Mouse (Mus musculus): ENCODE measurements at regions not wholly inside any gene's neighbourhood (a gene's known extent, or its start where the extent isn't known, plus 50 kb on each side); places are given as distances from the start of the nearest gene placed in this dataset.
A peak's percentile ranks its signal among the peaks of the same experiment; 100 is the strongest.

DNA sequence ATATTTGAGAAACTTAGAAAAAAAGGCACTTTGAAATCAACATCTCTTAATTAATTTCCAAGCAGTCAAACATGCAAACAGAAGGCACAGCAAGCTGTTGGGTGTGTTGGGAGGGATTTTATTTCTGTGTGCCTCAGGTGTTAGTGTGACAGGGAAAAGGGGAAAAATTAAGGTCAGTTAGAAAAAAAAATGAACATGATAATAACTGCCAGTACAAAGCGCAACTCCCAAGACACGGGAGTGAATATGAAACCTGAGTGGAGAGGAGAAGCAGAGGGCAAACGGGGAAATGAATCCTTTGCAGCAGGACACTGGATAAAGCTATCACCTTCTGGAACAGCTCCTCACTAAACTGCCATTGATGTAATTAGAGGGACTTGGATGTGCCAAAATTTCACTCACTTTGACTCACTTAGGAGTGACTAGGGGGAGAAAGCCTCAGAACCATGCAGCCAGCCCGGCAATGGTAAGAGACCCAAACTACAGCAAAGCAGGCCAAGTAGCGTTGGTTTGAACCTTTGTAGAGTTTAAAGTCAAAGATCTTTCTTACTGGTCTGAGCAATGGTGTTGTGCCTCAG is 211.0 kb downstream of the Olfr1505 start:
- no peaks in the 10 kb centered on the region for H3K36me3 ChIP-seq
- no peaks in the 10 kb centered on the region for H3K9me3 ChIP-seq
- H3K27ac ChIP-seq = no peak overlapping the region
- H3K4me3 ChIP-seq = no peak overlapping the region
- DNase-seq (ENCODE audit: low spot score) = no peak
- peaks cover 18% of the 10 kb centered on the region for H3K4me1 ChIP-seq (replicated peaks)
- H3K27me3 ChIP-seq (ENCODE audit: insufficient read depth, poor library complexity, severe bottlenecking) = peaks cover 16% of the 10 kb centered on the region
- 62% methylated on average over 5 of the region's 5 CpGs for WGBS

GRCm38 (mm10) chr19:14124986-14125385 is 211.7 kb downstream of the Olfr1505 start:
- Histone ChIP-seq H3K36me3 (no peaks in the 10 kb centered on the region), H3K4me3 (no peak overlapping the region), H3K27me3 (ENCODE audit: insufficient read depth, poor library complexity, severe bottlenecking) (peaks cover 16% of the 10 kb centered on the region), H3K9me3 (no peaks in the 10 kb centered on the region), H3K4me1 (replicated peaks) (peaks cover 18% of the 10 kb centered on the region), H3K27ac (no peak overlapping the region)
- DNase-seq (ENCODE audit: low spot score) = no peak
- 74% methylated on average over 5 of the region's 5 CpGs for WGBS

DNA sequence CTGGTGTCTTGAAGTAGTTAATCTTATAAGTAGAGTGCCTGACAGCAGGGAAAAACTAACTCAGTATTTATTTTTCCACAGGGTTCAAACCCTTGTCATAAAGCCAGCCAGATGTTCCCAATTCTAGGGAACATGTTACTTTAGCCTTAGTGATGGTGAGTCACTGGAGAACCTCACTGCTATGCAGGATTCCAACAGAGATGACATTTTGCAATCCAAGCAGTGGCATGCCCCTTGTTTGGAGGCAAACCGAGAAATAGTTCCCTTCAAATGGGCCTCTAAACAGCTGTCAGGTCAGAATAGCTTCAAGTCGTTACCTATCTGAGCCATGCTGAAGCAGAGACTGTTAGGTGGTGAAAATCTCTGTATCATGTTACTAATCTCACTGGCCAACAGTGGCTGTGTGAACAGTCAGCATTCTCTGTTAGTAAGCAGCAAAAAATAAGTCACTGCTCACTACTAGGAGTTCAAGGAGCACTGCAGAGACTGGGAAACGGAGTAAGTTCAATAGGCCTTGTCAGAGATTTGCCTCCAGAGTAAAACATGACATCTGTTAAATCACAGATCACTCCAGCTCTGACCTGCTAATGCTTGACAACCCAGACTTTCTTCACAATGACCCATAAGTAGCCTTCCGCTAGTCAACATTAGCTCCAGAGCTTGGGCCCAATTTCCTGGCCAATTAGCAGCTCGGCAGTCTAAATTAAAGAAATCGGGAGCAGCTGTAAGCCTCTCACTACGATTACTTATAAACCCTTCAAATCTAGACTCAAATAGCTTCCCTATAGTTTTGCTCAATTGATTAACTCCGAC is 215.3 kb downstream of the Olfr1505 start:
- peaks cover 6% of the 10 kb centered on the region; the same call in 1 of the 2 replicates for H3K27me3 ChIP-seq (ENCODE audit: insufficient read depth, poor library complexity, severe bottlenecking)
- H3K9me3 ChIP-seq = no peaks in the 10 kb centered on the region
- no peak overlapping the region for H3K27ac ChIP-seq
- H3K4me1 ChIP-seq (replicated peaks) = peaks cover 10% of the 10 kb centered on the region
- H3K36me3 ChIP-seq = no peaks in the 10 kb centered on the region
- no peak for DNase-seq (ENCODE audit: low spot score)
- WGBS = 62% methylated on average over 8 of the region's 8 CpGs
- no peak overlapping the region for H3K4me3 ChIP-seq

- no peaks in the 10 kb centered on the region for H3K27me3 ChIP-seq (ENCODE audit: insufficient read depth, poor library complexity, severe bottlenecking)
- WGBS = 74% methylated on average over 3 of the region's 3 CpGs
- peaks cover 6% of the 10 kb centered on the region; the same call in 1 of the 2 replicates for H3K4me1 ChIP-seq (replicated peaks)
- H3K4me3 ChIP-seq = no peak overlapping the region
- H3K27ac ChIP-seq = no peak overlapping the region
- H3K36me3 ChIP-seq = no peaks in the 10 kb centered on the region
- DNase-seq (ENCODE audit: low spot score) = no peak
- no peaks in the 10 kb centered on the region for H3K9me3 ChIP-seq
These were observed 247.9 kb downstream of the Olfr1505 start for GRCm38 (mm10) chr19:14161217-14161616.

DNA sequence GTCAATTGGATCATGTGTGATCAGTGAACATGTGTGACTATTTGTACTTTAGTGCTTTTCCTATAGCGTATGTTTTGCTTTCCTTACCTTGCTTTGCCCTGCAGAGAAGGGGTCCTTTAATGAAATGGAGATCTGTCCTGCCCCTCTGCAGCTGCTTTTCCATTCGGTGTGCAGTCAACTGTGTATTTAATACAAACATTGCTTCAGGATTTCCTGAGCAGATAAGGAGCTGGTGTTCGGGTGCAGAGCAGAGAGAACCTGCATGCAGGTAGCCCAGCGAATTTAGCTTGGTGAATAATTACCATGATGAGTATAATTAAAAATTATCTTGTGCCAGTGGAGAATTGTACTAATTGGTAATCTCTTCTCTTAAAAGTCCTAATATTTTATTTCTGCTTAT is 249.4 kb downstream of the Olfr1505 start:
- H3K36me3 ChIP-seq = no peaks in the 10 kb centered on the region
- DNase-seq (ENCODE audit: low spot score) = no peak
- H3K27ac ChIP-seq = no peak overlapping the region
- no peak overlapping the region for H3K4me3 ChIP-seq
- 55% methylated on average over 4 of the region's 4 CpGs for WGBS
- H3K4me1 ChIP-seq (replicated peaks) = peaks cover 6% of the 10 kb centered on the region; the same call in 1 of the 2 replicates
- no peaks in the 10 kb centered on the region for H3K9me3 ChIP-seq
- no peaks in the 10 kb centered on the region for H3K27me3 ChIP-seq (ENCODE audit: insufficient read depth, poor library complexity, severe bottlenecking)

DNA sequence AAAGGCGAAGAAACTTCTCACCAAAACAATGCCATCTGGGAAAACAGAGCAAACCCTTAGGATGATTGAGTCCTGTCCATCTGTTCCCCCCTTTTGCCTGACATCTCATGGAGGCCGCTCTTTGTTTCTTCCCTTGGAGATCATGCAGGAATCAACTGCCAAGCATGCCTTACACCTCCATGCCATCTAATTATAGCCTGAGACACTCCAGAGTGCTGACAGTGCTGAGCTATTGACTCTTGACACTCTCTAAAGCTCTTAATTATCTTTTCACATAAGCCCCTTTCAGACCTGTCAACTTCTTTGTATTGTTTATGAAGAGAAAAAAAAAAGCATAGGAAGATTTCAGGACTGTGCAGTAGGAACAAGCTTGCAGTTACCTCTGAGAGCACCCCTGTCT is 252.4 kb downstream of the Olfr1505 start:
- H3K4me1 ChIP-seq (replicated peaks) = peaks cover 6% of the 10 kb centered on the region; the same call in 1 of the 2 replicates
- DNase-seq (ENCODE audit: low spot score) = no peak
- H3K4me3 ChIP-seq = no peak overlapping the region
- no peak overlapping the region for H3K27ac ChIP-seq
- no peaks in the 10 kb centered on the region for H3K9me3 ChIP-seq
- no peaks in the 10 kb centered on the region for H3K27me3 ChIP-seq (ENCODE audit: insufficient read depth, poor library complexity, severe bottlenecking)
- WGBS = 49% methylated on average over 2 of the region's 2 CpGs
- H3K36me3 ChIP-seq = no peaks in the 10 kb centered on the region

- no peaks in the 10 kb centered on the region for H3K9me3 ChIP-seq
- no peaks in the 10 kb centered on the region for H3K27me3 ChIP-seq (ENCODE audit: insufficient read depth, poor library complexity, severe bottlenecking)
- H3K36me3 ChIP-seq = no peaks in the 10 kb centered on the region
- 14% methylated on average over 4 of the region's 4 CpGs for WGBS
- peak; percentile 5 for DNase-seq (ENCODE audit: low spot score)
- no peak overlapping the region for H3K4me3 ChIP-seq
- H3K4me1 ChIP-seq (replicated peaks) = no peaks in the 10 kb centered on the region
- H3K27ac ChIP-seq = no peak overlapping the region
These were observed 266.9 kb downstream of the Olfr1505 start for GRCm38 (mm10) chr19:14180244-14180643.

- H3K27me3 ChIP-seq (ENCODE audit: insufficient read depth, poor library complexity, severe bottlenecking) = no peaks in the 10 kb centered on the region
- no peak for DNase-seq (ENCODE audit: low spot score)
- H3K4me1 ChIP-seq (replicated peaks) = no peaks in the 10 kb centered on the region
- H3K4me3 ChIP-seq = no peak overlapping the region
- H3K9me3 ChIP-seq = no peaks in the 10 kb centered on the region
- 80% methylated on average over 3 of the region's 3 CpGs for WGBS
- H3K36me3 ChIP-seq = no peaks in the 10 kb centered on the region
- H3K27ac ChIP-seq = no peak overlapping the region
These were observed 267.6 kb downstream of the Olfr1505 start for GRCm38 (mm10) chr19:14180956-14181355.

GRCm38 (mm10) chr19:14181661-14182415 is 268.5 kb downstream of the Olfr1505 start:
- H3K27ac ChIP-seq = no peak overlapping the region
- no peaks in the 10 kb centered on the region for H3K4me1 ChIP-seq (replicated peaks)
- no peaks in the 10 kb centered on the region for H3K27me3 ChIP-seq (ENCODE audit: insufficient read depth, poor library complexity, severe bottlenecking)
- no peaks in the 10 kb centered on the region for H3K9me3 ChIP-seq
- H3K36me3 ChIP-seq = no peaks in the 10 kb centered on the region
- no peak for DNase-seq (ENCODE audit: low spot score)
- 87% methylated on average over 6 of the region's 6 CpGs for WGBS
- H3K4me3 ChIP-seq = no peak overlapping the region

DNA sequence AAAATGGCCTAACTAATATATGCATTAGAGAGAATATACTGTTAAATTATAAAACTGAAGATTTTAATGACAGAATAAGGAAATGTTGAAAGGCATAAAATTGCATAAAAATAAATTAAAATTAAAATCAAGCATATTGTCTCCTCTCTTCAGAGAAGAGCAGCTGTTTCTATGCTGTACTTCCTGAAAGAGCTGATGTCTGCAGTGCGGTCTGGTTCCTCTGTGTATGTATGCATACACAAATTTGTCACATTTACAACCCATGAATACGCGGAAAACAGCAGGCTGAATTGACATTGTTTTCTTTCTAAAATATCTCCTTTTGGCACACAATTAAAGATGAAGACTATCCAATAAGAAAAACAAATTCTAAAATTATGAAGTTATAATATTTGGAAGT is 278.5 kb downstream of the Olfr1505 start:
- no peak for DNase-seq (ENCODE audit: low spot score)
- no peak overlapping the region for H3K4me3 ChIP-seq
- H3K9me3 ChIP-seq = no peaks in the 10 kb centered on the region
- 96% methylated on average over 3 of the region's 3 CpGs for WGBS
- no peaks in the 10 kb centered on the region for H3K36me3 ChIP-seq
- H3K27ac ChIP-seq = no peak overlapping the region
- H3K27me3 ChIP-seq (ENCODE audit: insufficient read depth, poor library complexity, severe bottlenecking) = no peaks in the 10 kb centered on the region
- no peaks in the 10 kb centered on the region for H3K4me1 ChIP-seq (replicated peaks)

GRCm38 (mm10) chr19:14197864-14198263 is 284.5 kb downstream of the Olfr1505 start:
- H3K4me1 ChIP-seq (replicated peaks) = no peaks in the 10 kb centered on the region
- no peaks in the 10 kb centered on the region for H3K9me3 ChIP-seq
- no peak overlapping the region for H3K27ac ChIP-seq
- H3K4me3 ChIP-seq = no peak overlapping the region
- DNase-seq (ENCODE audit: low spot score) = no peak
- no peaks in the 10 kb centered on the region for H3K36me3 ChIP-seq
- no peaks in the 10 kb centered on the region for H3K27me3 ChIP-seq (ENCODE audit: insufficient read depth, poor library complexity, severe bottlenecking)
- WGBS = 96% methylated on average over 3 of the region's 3 CpGs

DNA sequence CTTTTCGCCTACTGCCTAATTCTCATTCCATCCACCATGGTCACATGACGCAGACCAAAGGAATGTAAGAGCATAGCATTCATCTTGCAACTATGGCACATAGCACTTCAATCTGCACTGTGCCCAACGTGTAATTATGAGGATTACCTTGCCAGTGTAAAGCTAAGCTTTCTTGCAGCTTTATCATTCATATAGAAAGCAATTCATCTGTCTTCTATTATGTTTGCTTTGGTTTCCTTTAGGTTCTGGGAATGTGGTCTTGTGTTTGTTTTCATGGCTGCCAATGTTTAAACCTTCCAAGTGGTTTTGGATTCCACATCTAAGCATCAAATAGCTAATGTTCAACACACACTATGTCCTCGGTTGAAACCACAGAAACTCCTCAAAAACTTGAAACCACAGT is 307.2 kb downstream of the Olfr1505 start:
- Histone ChIP-seq H3K27ac (no peak overlapping the region), H3K36me3 (no peaks in the 10 kb centered on the region), H3K27me3 (ENCODE audit: insufficient read depth, poor library complexity, severe bottlenecking) (no peaks in the 10 kb centered on the region), H3K4me3 (no peak overlapping the region), H3K4me1 (replicated peaks) (no peaks in the 10 kb centered on the region), H3K9me3 (no peaks in the 10 kb centered on the region)
- 76% methylated on average over 4 of the region's 4 CpGs for WGBS
- DNase-seq (ENCODE audit: low spot score) = no peak

All from hindbrain, embryonic 10.5 days (tissue).